Mouse (Mus musculus) midbrain, embryonic 16.5 days (tissue): Measurements from ENCODE around the gene Uhrf1bp1. TPM values are rescaled to one million over a fixed set of nuclear protein-coding genes. Genes with fewer than 3 reads are reported as not detected.
A peak's percentile ranks its signal among the peaks of the same experiment; 100 is the strongest.

ENCODE experiments used
- ATAC-seq: fragments of 200-750 bp; cut with Nextera tagmentation; 2 replicates; pipeline ENCODE4 v1.8.0; 2017; ENCODE audit warnings: moderate TSS enrichment
- H3K27ac ChIP-seq: fragments of 300-500 bp; sonication (generic); 2 replicates; pipeline ENCODE4 v1.5.1; 2014; ENCODE audit warnings: mild to moderate bottlenecking, low read length, mixed read lengths
- H3K27me3 ChIP-seq: fragments of 300-500 bp; sonication (generic); 2 replicates; pipeline ENCODE4 v1.6.1; 2014; ENCODE audit warnings: low read depth, low read length, mixed read lengths; ENCODE audit not compliant: control insufficient read depth, insufficient read depth
- H3K36me3 ChIP-seq: fragments of 300-500 bp; sonication (generic); 2 replicates; pipeline ENCODE4 v1.6.1; 2014; ENCODE audit warnings: mild to moderate bottlenecking, low read length, moderate library complexity, mixed read lengths; ENCODE audit not compliant: control insufficient read depth, insufficient read depth
- H3K4me1 ChIP-seq: fragments of 300-500 bp; sonication (generic); 2 replicates; pipeline ENCODE4 v1.6.1; 2014; ENCODE audit warnings: mild to moderate bottlenecking, low read length, mixed read lengths; ENCODE audit not compliant: control insufficient read depth, insufficient read depth
- H3K4me2 ChIP-seq: fragments of 300-500 bp; sonication (generic); 2 replicates; pipeline ENCODE4 v1.6.1; 2014; ENCODE audit warnings: mild to moderate bottlenecking, low read length, mixed read lengths
- H3K4me3 ChIP-seq: fragments of 300-500 bp; sonication (generic); 2 replicates; pipeline ENCODE4 v1.5.1; 2014; ENCODE audit warnings: low read depth, mild to moderate bottlenecking, low read length, moderate library complexity, mixed read lengths
- H3K9ac ChIP-seq: fragments of 300-500 bp; sonication (generic); 2 replicates; pipeline ENCODE4 v1.6.1; 2014; ENCODE audit warnings: low read depth, low read length, mixed read lengths
- H3K9me3 ChIP-seq: fragments of 300-500 bp; sonication (generic); replicated peaks from 2 replicates; pipeline ENCODE4 v1.6.1; 2014; ENCODE audit warnings: mild to moderate bottlenecking, low read length, mixed read lengths; ENCODE audit not compliant: control insufficient read depth, poor library complexity, severe bottlenecking
- WGBS: fragments of 180-500 bp; shearing (Covaris S2); extraction: QIAGEN DNeasy Blood & Tissue Kit; methylation state at CpG from one replicate; pipeline ENCODE4 v1.1.7; 2014; 5-methylcytosine and 5-hydroxymethylcytosine counted together
- polyA plus RNA-seq: library from polyadenylated mRNA; unstranded; fragments of >200 nt; fragmentation: Nextera tagmentation; extraction: Ambion mirVana; gene quantifications from 2 replicates; pipeline ENCODE4 v1.2.1, GENCODE M21; 2015

The Uhrf1bp1 gene
- polyA plus RNA-seq, 1 experiment from 2014 or later = 6.0 TPM

- Histone ChIP-seq H3K36me3 (peaks cover 34% of the 10 kb centered on the region), H3K9ac (no peak overlapping the region), H3K4me3 (no peak overlapping the region), H3K4me1 (no peaks in the 10 kb centered on the region), H3K27me3 (no peaks in the 10 kb centered on the region), H3K9me3 (no peaks in the 10 kb centered on the region), H3K4me2 (no peak overlapping the region), H3K27ac (no peak overlapping the region)
- ATAC-seq = no peak
- whole genome bisulfite sequencing = 83% methylated on average over 19 of the region's 19 CpGs
These were observed 30.4 kb downstream of the Uhrf1bp1 start for GRCm38 (mm10) chr17:27886499-27887210.

GRCm38 (mm10) chr17:27907512-27908205, 51.4 kb downstream of the Uhrf1bp1 start:
- peak overlapping the region; percentile 60 for H3K4me3 ChIP-seq
- H3K4me1 ChIP-seq = peaks cover 33% of the 10 kb centered on the region
- H3K9ac ChIP-seq = peak overlapping the region; percentile 78
- H3K27ac ChIP-seq = peak overlapping the region; percentile 66
- peak; percentile 19; the same call in 1 of the 2 replicates for ATAC-seq
- H3K36me3 ChIP-seq = peaks cover 7% of the 10 kb centered on the region
- no peaks in the 10 kb centered on the region for H3K27me3 ChIP-seq
- peak overlapping the region; percentile 89 for H3K4me2 ChIP-seq
- under 1% methylated on average over 45 of the region's 45 CpGs for WGBS
- no peaks in the 10 kb centered on the region for H3K9me3 ChIP-seq

- Histone ChIP-seq H3K36me3 (peaks cover 2% of the 10 kb centered on the region; the same call in 1 of the 2 replicates), H3K4me2 (peak overlapping the region; percentile 89), H3K4me1 (peaks cover 33% of the 10 kb centered on the region), H3K27me3 (no peaks in the 10 kb centered on the region), H3K9me3 (no peaks in the 10 kb centered on the region), H3K27ac (peak overlapping the region; percentile 90), H3K4me3 (peak overlapping the region; percentile 60), H3K9ac (peak overlapping the region; percentile 88)
- WGBS = under 1% methylated on average over 12 of the region's 12 CpGs
- ATAC-seq = no peak
These were observed 52.1 kb downstream of the Uhrf1bp1 start for GRCm38 (mm10) chr17:27908206-27908887.

GRCm38 (mm10) chr17:27908888-27909621, 52.8 kb downstream of the Uhrf1bp1 start, which contains the start of gene Anks1:
TSS of gene Anks1 (plus strand) at chr17:27909306.
- H3K9me3 ChIP-seq = no peaks in the 10 kb centered on the region
- H3K36me3 ChIP-seq = peaks cover 2% of the 10 kb centered on the region; the same call in 1 of the 2 replicates
- peak within 1 kb of the TSS; percentile 90 for H3K27ac ChIP-seq
- peak within 1 kb of the TSS; percentile 60 for H3K4me3 ChIP-seq
- peaks cover 33% of the 10 kb centered on the region for H3K4me1 ChIP-seq
- H3K27me3 ChIP-seq = no peaks in the 10 kb centered on the region
- H3K9ac ChIP-seq = peak within 1 kb of the TSS; percentile 88
- ATAC-seq = peak; percentile 91
- WGBS = under 1% methylated on average over 54 of the region's 78 CpGs
- H3K4me2 ChIP-seq = peak within 1 kb of the TSS; percentile 89

GRCm38 (mm10) chr17:27909622-27910500, 53.6 kb downstream of the Uhrf1bp1 start, which contains the start of gene Taf11:
TSS of gene Taf11 (minus strand) at chr17:27909844.
- no peaks in the 10 kb centered on the region for H3K27me3 ChIP-seq
- peak; percentile 56 for ATAC-seq
- peak within 1 kb of the TSS; percentile 88 for H3K9ac ChIP-seq
- no peaks in the 10 kb centered on the region for H3K9me3 ChIP-seq
- H3K4me1 ChIP-seq = peaks cover 33% of the 10 kb centered on the region
- peak within 1 kb of the TSS; percentile 89 for H3K4me2 ChIP-seq
- peaks cover under 1% of the 10 kb centered on the region; the same call in 1 of the 2 replicates for H3K36me3 ChIP-seq
- peak within 1 kb of the TSS; percentile 60 for H3K4me3 ChIP-seq
- H3K27ac ChIP-seq = peak within 1 kb of the TSS; percentile 90
- 1% methylated on average over 53 of the region's 53 CpGs for WGBS

- no peak overlapping the region for H3K4me3 ChIP-seq
- no peaks in the 10 kb centered on the region for H3K27me3 ChIP-seq
- peaks cover 28% of the 10 kb centered on the region for H3K4me1 ChIP-seq
- no peak overlapping the region for H3K9ac ChIP-seq
- no peak overlapping the region for H3K27ac ChIP-seq
- WGBS = 92% methylated on average over 7 of the region's 7 CpGs
- ATAC-seq = no peak
- no peak overlapping the region for H3K4me2 ChIP-seq
- no peaks in the 10 kb centered on the region for H3K36me3 ChIP-seq
- no peaks in the 10 kb centered on the region for H3K9me3 ChIP-seq
These were observed 55.1 kb downstream of the Uhrf1bp1 start for GRCm38 (mm10) chr17:27911371-27911770.

GRCm38 (mm10) chr17:27914742-27915141, 58.5 kb downstream of the Uhrf1bp1 start:
- Histone ChIP-seq H3K4me1 (peaks cover 15% of the 10 kb centered on the region), H3K4me2 (no peak overlapping the region), H3K36me3 (no peaks in the 10 kb centered on the region), H3K9me3 (no peaks in the 10 kb centered on the region), H3K9ac (no peak overlapping the region), H3K4me3 (no peak overlapping the region), H3K27me3 (no peaks in the 10 kb centered on the region), H3K27ac (no peak overlapping the region)
- WGBS = 96% methylated on average over 4 of the region's 4 CpGs
- ATAC-seq = no peak

GRCm38 (mm10) chr17:27916366-27916765, 60.1 kb downstream of the Uhrf1bp1 start:
- Histone ChIP-seq H3K4me1 (peaks cover 4% of the 10 kb centered on the region; the same call in 1 of the 2 replicates), H3K27me3 (no peaks in the 10 kb centered on the region), H3K4me3 (no peak overlapping the region), H3K4me2 (no peak overlapping the region), H3K36me3 (no peaks in the 10 kb centered on the region), H3K9ac (no peak overlapping the region), H3K27ac (no peak overlapping the region), H3K9me3 (no peaks in the 10 kb centered on the region)
- 89% methylated on average over 4 of the region's 4 CpGs for WGBS
- no peak for ATAC-seq
